Mouse (Mus musculus) common myeloid progenitor, adult 5-6 weeks (primary cell): Measurements from ENCODE around the gene Stac2. TPM values are rescaled to one million over a fixed set of nuclear protein-coding genes. Genes with fewer than 3 reads are reported as not detected.

Experiments
- ATAC-seq: replicated peaks from 2 replicates; pipeline ENCODE4 v1.8.0; 2016; ENCODE audit warnings: low read depth, mild to moderate bottlenecking, moderate TSS enrichment, inconsistent platforms; ENCODE audit not compliant: poor library complexity, severe bottlenecking
- total RNA-seq: library from RNA; stranded (forward); fragments of 200-1000, 187-1606 nt; gene quantifications from 2 replicates; pipeline ENCODE4 v1.2.3, GENCODE M21; 2017

Stac2 gene
- not detected in 2 replicates for total RNA-seq

GRCm38 (mm10) chr11:98052989-98053834, at the start of gene Stac2:
TSS of gene Stac2 (minus strand) at chr11:98053462.
- 0 out of 2 replicates have a peak, but pooled peaks have one; percentile 37 for ATAC-seq

GRCm38 (mm10) chr11:98101332-98101731, 48.1 kb upstream of the Stac2 start:
- ATAC-seq: no peak

GRCm38 (mm10) chr11:98090583-98090982, 37.3 kb upstream of the Stac2 start:
- no peak for ATAC-seq

GRCm38 (mm10) chr11:98088224-98088623, 35.0 kb upstream of the Stac2 start:
- no peak for ATAC-seq

GRCm38 (mm10) chr11:98086574-98086973, 33.3 kb upstream of the Stac2 start:
- ATAC-seq: no peak

- no peak for ATAC-seq
Measured at GRCm38 (mm10) chr11:98086141-98086540, 32.9 kb upstream of the Stac2 start.

GRCm38 (mm10) chr11:98082745-98083144, 29.5 kb upstream of the Stac2 start:
- no peak for ATAC-seq

GRCm38 (mm10) chr11:98080450-98080849, 27.2 kb upstream of the Stac2 start:
- ATAC-seq: no peak

GRCm38 (mm10) chr11:98077086-98077485, 23.8 kb upstream of the Stac2 start:
- ATAC-seq: no peak

- ATAC-seq: peak; percentile 90
Measured at GRCm38 (mm10) chr11:98075195-98075808, 22.0 kb upstream of the Stac2 start.

- no peak for ATAC-seq
Measured at GRCm38 (mm10) chr11:98073442-98073841, 20.2 kb upstream of the Stac2 start.

GRCm38 (mm10) chr11:98067255-98067654, 14.0 kb upstream of the Stac2 start:
- no peak for ATAC-seq

GRCm38 (mm10) chr11:98066201-98066600, 12.9 kb upstream of the Stac2 start:
- no peak for ATAC-seq

GRCm38 (mm10) chr11:98061904-98062562, 8.8 kb upstream of the Stac2 start:
- ATAC-seq: no peak

- no peak for ATAC-seq
Measured at GRCm38 (mm10) chr11:98061441-98061840, 8.2 kb upstream of the Stac2 start.

- ATAC-seq: no peak
Measured at GRCm38 (mm10) chr11:98060104-98060692, 6.9 kb upstream of the Stac2 start.

GRCm38 (mm10) chr11:98059662-98060061, 6.4 kb upstream of the Stac2 start:
- no peak for ATAC-seq

GRCm38 (mm10) chr11:98057998-98058397, 4.7 kb upstream of the Stac2 start:
- peak; percentile 56; the same call in 1 of the 2 replicates for ATAC-seq

- ATAC-seq: 0 out of 2 replicates have a peak, but pooled peaks have one; percentile 11
Measured at GRCm38 (mm10) chr11:98057466-98057865, 4.2 kb upstream of the Stac2 start.
